Mouse (Mus musculus): Measurements from ENCODE around the gene Primpol.
"Not testable (repeated sequence)": the region's sequence is repeated elsewhere in the genome, so short reads cannot be mapped to it uniquely, and the experiment has no call there.

Primpol gene

GRCm38 (mm10) chr8:46603587-46603986 lies 13.4 kb downstream of the Primpol start:
- no peak for DNase-seq (ENCODE audit: low spot score)

DNA sequence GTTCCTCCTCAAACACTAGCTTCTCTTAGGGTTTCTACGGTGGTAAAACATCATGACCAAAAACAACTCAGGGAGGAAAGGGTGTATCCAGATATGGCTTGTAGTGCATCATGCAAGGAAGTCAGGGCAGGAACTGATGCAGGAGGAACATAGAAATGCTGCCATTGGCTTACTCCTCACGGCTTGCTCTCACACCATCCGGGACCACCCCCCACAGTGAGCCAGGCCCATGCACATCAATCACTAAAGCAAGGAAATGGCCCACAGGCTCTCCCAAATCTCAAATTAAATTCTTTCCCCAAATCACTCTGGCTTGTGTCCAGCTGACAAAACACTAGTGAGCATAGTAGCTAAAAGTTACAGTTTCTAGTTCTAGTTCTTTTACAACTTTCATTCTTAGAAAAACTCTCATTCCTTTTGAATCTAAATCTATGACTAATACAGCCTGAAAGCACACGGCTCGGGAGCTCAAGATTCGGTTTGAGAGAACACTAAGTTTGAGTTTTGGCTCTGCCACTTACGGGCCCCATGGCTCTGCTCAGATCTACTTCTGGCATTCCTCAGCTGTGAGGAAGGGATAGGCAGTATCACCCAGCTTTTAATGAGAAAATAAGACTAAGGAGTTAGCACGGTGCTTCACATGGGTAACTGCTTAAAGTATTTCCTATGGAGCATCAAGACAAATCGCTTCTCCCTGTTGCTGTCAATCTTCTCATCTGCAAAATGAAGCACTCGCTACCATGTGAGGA lies 15.9 kb downstream of the Primpol start:
- no peak for DNase-seq (ENCODE audit: low spot score)

DNA sequence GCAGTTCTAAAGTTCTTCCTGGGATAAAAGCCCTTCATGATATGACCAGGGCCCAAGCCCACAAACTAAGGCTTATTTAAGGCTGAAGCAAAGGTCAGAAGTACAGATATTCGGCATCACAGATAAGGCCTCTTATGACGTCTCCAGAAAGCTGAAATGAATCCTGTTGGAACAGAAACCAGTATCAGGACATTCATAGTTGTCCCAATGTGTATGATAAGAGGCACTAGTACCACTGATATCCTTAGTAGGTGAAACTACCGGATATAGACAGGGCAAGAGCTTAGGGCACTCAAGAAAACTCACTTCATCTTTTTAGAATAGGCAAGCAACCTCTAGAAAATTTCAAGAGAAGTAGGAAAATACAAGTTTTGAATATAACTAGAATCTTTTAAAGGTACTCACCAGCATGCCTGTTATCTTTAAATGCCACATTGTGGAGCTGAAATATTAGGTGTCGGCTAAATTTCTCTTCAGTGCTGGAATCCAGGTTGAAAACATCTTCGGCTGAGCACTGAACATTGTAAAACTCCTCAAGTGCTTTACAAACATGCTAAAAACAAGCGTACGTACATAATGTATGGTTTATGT lies 17.6 kb downstream of the Primpol start:
- DNase-seq (ENCODE audit: low spot score) = no peak

- no peak for DNase-seq (ENCODE audit: low spot score)
Measured at GRCm38 (mm10) chr8:46598753-46599152, 18.3 kb downstream of the Primpol start.

- no peak for DNase-seq (ENCODE audit: low spot score)
Measured at GRCm38 (mm10) chr8:46598114-46598513, 18.9 kb downstream of the Primpol start.

GRCm38 (mm10) chr8:46597411-46597810 lies 19.6 kb downstream of the Primpol start:
- DNase-seq (ENCODE audit: low spot score) = no peak

DNA sequence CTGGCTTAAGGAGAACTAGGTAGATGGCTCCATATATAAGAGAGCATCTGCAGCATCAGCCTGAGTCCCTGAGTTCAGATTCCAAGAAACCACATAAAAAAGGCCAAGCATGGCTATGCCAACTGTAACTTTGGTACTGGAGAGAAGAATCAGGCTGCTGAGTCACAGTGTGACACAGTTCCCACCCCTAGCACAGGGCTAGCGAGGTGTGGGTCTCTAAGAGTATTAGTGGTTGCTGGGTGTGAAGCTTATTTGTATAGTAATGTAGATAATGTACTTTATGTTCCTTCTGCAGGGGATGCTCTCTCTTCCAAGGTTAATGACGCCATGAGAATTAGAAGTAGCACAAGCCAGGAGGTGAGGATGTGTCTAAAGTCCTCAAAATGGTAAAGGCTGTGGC lies 20.5 kb downstream of the Primpol start:
- DNase-seq (ENCODE audit: low spot score) = no peak

DNA sequence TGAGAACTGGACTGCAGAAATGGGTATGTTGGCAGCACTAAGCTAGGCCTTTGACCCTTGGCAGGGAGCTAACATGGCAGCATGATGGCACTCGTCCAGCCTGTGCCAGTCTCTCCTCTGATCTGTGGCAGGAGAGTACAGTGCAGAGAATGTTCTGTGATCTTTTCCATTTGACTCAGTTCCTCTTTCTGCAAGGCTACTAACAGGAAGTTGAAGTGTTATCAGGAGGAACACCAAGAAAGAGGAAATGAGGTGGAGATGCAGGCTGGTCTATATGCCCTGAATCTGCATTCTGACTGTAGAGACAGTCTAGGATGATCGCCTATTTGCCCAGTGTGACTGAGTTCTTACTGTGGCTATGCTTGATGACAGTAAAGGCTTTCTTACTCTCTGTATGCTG lies 21.4 kb downstream of the Primpol start:
- DNase-seq (ENCODE audit: low spot score) = no peak

GRCm38 (mm10) chr8:46593772-46594171 lies 23.2 kb downstream of the Primpol start:
- DNase-seq (ENCODE audit: low spot score) = no peak

DNA sequence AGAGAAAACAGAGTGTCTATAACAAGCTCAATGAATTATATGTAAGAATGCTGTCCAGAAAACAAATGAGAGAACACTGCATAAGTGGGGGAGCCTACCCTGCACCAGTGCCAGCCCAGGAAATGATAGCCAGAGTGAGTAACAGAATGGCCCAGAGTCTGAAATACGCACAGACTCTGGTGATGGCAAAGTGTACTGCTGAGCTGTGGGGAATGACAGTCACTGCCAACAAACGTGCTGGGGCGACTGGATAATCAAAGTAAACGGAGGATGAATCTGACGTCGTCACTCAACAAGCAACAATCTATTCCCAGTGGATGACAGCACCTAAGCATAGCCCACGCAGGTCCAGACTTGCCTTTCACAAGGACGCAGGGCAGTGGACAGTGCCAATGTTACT lies 23.9 kb downstream of the Primpol start:
- DNase-seq (ENCODE audit: low spot score) = no peak

DNA sequence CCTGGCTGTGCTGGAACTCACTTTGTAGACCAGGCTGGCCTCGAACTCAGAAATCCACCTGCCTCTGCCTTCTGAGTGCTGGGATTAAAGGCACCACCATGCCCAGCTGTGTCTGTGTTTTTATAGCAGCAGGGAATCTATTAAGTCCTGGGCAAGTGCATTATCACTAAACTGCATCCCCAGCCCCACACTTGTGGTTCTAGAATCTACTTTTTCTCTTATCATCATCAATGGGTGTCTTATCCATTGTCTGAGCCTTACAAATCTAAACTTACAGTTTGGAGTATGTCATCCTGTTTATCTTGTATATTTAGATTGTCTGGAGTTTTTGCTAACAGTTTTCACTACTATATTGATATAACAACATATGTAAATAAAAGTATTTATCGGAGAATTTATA lies 28.3 kb downstream of the Primpol start:
- no peak for DNase-seq (ENCODE audit: low spot score)

DNA sequence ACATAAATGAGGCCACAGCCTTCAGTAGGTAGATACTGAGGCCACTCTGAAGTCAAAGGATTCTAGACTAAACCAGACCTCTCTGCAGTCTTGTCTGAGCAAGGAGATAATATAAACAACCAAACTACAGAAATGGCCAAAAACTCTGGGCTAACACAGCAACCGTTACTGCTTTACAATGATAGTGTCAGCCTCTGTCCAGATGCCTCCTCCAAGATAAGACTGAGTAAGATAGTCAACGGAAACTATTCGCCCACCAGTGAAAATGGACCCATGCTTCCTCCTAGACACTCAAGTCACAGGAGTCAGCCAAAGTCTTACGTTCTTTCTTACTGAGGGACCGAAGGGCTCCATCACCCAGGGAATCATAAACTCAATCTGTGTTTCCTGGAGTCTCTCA lies 29.1 kb downstream of the Primpol start:
- DNase-seq (ENCODE audit: low spot score) = no peak

- DNase-seq (ENCODE audit: low spot score) = no peak
Measured at GRCm38 (mm10) chr8:46585576-46585975, 31.4 kb downstream of the Primpol start.

- DNase-seq (ENCODE audit: low spot score) = not testable (repeated sequence)
Measured at GRCm38 (mm10) chr8:46584328-46584727, 32.7 kb downstream of the Primpol start.

DNA sequence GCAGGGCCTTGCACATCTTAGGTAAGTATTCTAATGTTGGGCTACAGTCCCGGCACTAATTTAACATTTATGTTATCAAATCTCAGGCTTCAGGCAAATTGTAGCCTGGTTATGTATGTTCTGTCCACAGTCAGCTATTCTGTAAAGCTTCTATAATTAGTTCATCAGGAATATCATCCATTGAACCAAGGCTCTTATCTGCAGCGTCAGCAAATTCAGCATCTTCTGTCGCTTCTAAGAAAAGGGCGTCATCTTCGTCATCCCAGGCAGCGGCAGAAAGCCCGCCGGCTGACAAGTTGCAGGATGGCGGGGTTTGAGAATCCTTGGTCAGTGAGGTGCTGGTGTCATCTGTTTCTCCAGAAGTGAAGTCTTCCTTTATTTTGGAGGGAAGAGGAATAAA lies 38.2 kb downstream of the Primpol start:
- no peak for DNase-seq (ENCODE audit: low spot score)

DNA sequence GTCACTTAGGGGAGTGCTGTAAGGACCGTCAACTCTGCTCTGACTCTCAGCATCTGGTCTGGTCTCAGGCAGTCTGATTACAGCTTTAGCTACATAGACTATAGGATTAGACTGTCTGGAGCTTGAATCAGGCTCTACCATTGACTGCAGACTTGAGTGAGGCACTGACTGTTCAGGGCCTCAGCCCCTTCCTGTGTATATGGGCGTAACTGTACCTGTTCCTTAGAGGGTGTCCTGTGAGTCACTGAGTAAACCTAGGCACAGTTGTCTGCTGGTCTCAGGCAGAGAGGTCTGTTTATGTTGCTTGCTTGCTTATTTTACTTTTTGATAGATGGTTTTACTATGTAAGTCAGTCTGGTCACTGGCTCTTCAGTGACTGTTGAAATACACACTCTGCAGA lies 43.0 kb downstream of the Primpol start:
- no peak for DNase-seq (ENCODE audit: low spot score)

DNA sequence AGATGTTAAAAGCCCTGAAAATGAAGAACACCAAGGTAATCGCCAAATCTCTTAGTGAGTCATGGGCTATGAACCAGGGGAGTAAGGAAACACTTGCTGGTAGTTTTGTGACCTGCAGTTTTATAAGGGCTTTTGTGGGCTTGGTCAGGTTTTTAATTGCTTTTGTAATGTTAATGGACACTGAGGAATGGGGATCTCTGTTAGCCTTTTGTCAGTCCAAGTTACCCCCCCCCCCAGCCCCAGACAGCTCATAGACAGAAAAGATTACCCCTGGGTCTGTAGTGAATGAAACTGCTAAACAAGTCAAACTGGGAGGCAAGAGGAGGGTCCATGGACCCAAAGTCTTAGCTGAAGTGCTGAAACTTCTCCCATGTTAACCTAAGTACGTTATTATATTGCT lies 43.6 kb downstream of the Primpol start:
- DNase-seq (ENCODE audit: low spot score) = no peak

DNA sequence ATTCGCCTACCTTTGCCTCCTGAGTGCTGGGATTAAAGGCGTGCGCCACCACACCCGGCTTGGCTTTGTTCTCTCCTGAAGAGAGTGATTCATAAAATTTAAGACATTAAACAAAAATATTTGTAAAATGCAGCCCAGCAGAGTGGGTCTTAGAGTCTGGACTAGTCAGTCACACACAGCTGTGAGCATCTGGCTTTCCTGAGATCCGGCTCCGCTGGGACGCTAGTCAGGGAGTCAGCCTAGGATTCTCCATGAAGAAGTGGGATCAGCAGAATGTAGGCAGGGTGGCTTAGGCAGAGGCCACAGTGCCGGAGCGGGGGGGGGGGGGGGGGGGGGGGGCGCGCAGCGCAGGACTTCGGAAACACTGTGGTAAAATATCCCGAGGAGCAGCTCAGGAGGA lies 46.3 kb downstream of the Primpol start:
- DNase-seq (ENCODE audit: low spot score) = no peak

DNA sequence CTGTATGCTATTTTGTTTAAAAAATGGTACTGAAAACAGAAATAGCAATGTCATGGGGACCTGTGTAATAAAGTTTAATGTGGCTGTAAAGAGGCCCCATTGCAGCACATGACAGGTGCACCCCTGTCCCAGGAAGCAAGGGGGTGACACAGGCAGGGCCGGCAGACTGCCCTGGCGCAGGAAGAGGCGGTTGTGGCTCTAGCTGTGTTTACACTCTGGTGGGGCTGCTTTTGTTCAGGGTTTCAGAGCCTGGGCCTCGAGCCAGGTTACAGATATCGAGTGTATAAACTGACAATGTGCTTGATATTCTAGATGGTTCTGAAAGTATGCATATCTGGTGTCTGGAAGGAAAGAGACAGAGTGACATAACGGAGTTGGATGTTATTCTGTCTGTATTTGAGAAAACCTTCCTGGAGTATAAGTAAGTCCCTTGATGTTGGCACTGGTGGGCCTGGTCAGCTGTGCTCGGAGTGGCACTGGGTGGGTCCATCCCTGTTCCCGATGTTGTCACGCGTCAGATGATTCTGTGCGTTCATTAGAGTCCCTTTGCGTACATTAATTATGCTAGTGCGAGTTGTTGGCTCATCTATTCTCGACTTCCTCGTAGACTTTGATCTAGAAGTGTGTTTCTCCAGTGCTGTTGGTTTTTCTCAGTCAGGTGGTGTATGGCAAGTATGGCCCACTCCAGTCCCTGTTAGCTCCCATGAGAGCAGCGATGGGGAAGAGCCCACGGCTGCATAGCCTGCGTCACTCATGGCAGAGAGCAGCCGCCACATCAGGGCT lies 47.2 kb downstream of the Primpol start:
- DNase-seq (ENCODE audit: low spot score) = no peak

- no peak for DNase-seq (ENCODE audit: low spot score)
Measured at GRCm38 (mm10) chr8:46568942-46569341, 48.1 kb downstream of the Primpol start.

GRCm38 (mm10) chr8:46567946-46568345 lies 49.1 kb downstream of the Primpol start:
- no peak for DNase-seq (ENCODE audit: low spot score)

DNA sequence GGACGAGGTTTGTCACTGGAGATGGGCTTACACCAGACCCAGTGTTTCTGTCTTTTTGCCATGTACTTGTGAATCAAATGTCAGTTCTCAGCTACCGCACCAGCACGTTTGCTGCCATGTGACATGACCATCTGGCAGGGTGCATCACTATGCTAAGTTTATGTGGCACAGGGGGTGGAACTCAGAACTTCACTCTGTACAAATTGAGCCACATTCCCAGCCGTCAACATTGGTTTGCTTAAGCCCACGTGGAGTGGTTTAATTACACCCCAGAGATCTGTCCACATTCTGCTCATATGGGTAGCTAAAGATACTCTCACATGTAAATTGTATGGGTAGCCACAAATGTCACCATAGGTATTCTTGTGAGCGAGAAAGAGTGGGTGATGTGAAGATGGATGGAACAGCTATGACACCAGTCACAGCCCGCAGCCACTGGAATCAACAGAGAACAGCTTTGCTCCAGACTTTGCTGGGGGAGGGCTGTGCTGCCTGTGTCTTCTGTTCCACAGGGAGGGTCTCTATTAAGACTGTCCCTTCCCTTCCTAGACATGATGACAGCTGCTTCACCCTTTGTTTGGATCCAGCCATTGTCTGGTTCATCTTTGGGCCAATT lies 50.0 kb downstream of the Primpol start:
- no peak for DNase-seq (ENCODE audit: low spot score)

GRCm38 (mm10) chr8:46562333-46562732 lies 54.7 kb downstream of the Primpol start:
- DNase-seq (ENCODE audit: low spot score) = no peak
